Mouse (Mus musculus): Measurements from ENCODE around the gene Sumo3. TPM values are rescaled to one million over a fixed set of nuclear protein-coding genes. Genes with fewer than 3 reads are reported as not detected.
A peak's percentile ranks its signal among the peaks of the same experiment; 100 is the strongest.

The Sumo3 gene
- polyA plus RNA-seq, 1 experiment from 2014 or later = 329 TPM

DNA sequence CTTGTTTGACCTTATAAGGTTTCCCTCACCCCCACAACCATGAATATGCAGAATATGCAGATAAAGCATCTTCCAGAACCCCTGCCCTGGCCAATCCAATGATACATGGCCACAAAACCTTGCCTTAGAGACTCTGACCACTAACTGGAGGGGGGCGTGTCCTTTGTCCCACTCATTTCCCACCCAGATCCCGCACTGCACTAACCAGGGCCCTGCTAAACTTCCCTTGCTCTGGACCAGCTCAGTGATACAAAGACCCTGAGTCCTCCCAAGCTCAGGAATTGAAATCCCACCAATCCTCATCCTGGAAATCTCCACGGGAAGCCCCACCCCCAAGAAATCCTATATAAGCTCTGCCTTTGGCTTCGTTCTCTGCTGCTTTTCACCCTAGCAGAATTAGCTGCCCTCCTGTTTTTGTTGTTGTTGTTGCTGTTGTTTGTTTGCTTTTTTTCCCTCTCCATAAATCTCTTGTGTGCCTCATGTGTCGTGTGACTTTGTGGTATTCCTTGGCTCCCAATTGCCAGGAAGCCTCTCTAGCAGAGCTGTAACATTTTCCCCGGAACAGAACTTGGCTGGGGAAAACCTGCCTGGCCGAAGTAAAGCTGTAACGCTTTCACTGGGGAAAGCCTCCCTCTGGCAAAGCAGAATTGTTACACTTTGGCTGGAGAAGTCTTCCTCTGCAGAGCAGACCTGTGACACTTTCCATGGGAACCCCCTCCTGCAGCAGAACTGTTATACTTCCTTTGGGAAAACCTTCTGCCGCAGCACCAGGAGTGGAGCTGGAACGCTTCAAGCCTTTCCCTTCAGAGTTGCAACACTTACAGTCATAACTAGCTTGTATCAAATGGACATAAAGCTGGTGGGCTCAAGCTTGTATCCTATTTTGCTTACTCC, 25.6 kb upstream of the Sumo3 start:
- H3K4me3 ChIP-seq = no peak overlapping the region
- WGBS = 69% methylated on average over 10 of the region's 10 CpGs
- ATAC-seq = no peak

GRCm38 (mm10) chr10:77581023-77581407, 24.9 kb upstream of the Sumo3 start:
- Histone ChIP-seq H3K9me3 (replicated peaks) (no peaks in the 10 kb centered on the region), H3K27ac (peak overlapping the region; percentile 72), H3K4me3 (peak overlapping the region; percentile 90), H3K4me2 (peak overlapping the region; percentile 74), H3K27me3 (no peaks in the 10 kb centered on the region), H3K4me1 (peaks cover 27% of the 10 kb centered on the region), H3K9ac (peak overlapping the region; percentile 91), H3K36me3 (ENCODE audit: poor library complexity, severe bottlenecking) (no peaks in the 10 kb centered on the region)
- ATAC-seq = peak; percentile 19
- 14% methylated on average over 8 of the region's 8 CpGs for WGBS

More for the DNA sequence above, 25.6 kb upstream of the Sumo3 start:
- Histone ChIP-seq H3K27me3 (no peaks in the 10 kb centered on the region), H3K9ac (no peak overlapping the region), H3K36me3 (ENCODE audit: poor library complexity, severe bottlenecking) (no peaks in the 10 kb centered on the region), H3K27ac (no peak overlapping the region), H3K4me2 (0 out of 2 replicates have a peak overlapping the region, but pooled peaks have one; percentile 74), H3K4me1 (peaks cover 27% of the 10 kb centered on the region), H3K9me3 (replicated peaks) (no peaks in the 10 kb centered on the region)

DNA sequence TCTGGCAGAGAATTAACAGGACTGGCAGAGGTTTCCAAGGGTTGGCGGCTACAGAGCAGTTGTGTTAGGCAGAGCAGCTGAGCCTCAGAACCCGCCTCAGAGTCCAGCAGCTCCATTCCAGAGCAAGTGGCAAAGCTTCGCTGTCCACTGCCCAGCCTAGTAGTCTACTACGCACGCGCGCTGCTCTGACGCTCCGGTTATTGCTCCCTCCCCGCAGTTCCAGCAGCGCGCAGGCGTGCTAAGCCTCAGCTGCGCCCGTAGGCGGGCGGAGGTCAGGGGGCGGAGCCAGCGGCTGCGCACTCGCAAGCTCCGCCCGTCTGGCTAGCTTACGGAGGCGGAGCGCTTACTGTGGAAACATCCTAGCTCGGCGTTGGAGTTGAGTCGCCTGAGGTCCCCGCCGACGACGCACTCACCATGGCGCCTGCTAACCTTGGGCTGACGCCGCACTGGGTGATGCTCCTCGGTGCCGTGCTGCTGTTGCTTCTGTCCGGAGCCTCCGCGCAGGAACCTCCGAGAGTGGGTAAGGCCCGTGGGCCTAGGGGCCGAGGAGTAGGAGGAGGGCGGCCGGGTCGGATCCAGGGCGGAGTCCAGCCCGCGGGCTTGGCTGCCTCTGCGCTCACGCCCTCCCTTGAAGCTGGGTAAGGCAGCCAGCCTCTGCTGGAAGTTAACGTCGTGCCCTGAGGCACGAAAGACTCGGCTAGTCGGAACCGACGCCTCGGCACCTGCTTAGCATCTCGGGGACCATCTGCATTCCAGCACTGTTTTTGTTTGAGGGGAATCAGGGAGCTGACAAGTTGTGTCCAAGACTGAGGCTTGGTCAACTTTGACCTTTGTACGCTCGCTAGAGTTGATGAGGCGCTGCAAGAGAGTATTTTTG, 24.3 kb upstream of the Sumo3 start, which contains the start of gene Pttg1ip:
TSS of gene Pttg1ip (plus strand) at position 313 of the 877 bp plus-strand sequence.
- Histone ChIP-seq H3K36me3 (ENCODE audit: poor library complexity, severe bottlenecking) (no peaks in the 10 kb centered on the region), H3K4me3 (peak within 1 kb of the TSS; percentile 90), H3K27ac (peak within 1 kb of the TSS; percentile 83), H3K9ac (peak within 1 kb of the TSS; percentile 91), H3K27me3 (no peaks in the 10 kb centered on the region), H3K4me1 (peaks cover 27% of the 10 kb centered on the region), H3K4me2 (peak within 1 kb of the TSS; percentile 74), H3K9me3 (replicated peaks) (no peaks in the 10 kb centered on the region)
- WGBS = under 1% methylated on average over 64 of the region's 64 CpGs
- ATAC-seq = peak; percentile 98

DNA sequence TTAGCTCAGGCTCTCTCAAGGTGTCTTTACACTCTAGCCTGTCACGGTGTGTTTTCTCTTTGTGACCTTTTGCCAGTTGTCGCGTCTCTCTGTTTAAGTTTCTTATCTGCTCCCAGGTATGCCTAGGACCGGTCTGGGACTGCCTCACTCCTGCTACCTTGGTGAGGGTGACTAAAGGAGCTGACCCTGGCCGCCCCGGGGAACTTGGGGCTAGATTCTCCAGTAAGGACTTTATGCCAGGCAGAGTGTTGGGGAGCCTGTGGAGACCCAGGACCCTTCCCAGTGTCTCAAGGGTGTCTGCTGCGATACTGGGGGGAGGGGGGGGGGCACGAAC, 23.6 kb upstream of the Sumo3 start:
- 12% methylated on average over 8 of the region's 8 CpGs for WGBS
- H3K27ac ChIP-seq = no peak overlapping the region; the same call in 1 of the 2 replicates
- peak overlapping the region; percentile 91 for H3K9ac ChIP-seq
- H3K4me1 ChIP-seq = peaks cover 27% of the 10 kb centered on the region
- H3K4me2 ChIP-seq = peak overlapping the region; percentile 74
- H3K9me3 ChIP-seq (replicated peaks) = no peaks in the 10 kb centered on the region
- no peaks in the 10 kb centered on the region for H3K27me3 ChIP-seq
- no peak for ATAC-seq
- peak overlapping the region; percentile 90 for H3K4me3 ChIP-seq
- H3K36me3 ChIP-seq (ENCODE audit: poor library complexity, severe bottlenecking) = peaks cover under 1% of the 10 kb centered on the region; the same call in 1 of the 2 replicates

- WGBS = 81% methylated on average over 10 of the region's 10 CpGs
- Histone ChIP-seq H3K4me1 (peaks cover 27% of the 10 kb centered on the region), H3K4me2 (no peak overlapping the region)
Measured at GRCm38 (mm10) chr10:77583795-77584422, 22.0 kb upstream of the Sumo3 start.

DNA sequence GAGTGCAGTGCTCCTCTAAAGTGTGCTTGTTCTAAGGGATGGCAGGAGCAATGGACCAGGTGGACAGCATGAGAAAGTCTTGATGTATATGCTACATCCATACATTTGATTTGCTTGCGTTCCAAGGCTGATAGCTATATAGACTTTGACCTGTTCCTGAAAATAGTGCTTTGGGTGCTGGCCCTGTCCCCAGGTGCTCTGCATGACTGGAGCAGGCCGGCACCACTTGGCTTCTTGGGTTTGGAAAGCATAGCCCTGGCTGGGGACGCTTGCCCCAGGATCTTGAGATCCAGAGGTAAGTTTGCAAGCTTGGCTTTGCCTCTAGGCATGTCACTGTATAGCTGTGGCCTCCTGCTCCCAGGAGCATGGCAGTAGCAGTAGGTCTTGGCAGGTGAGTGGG, 19.3 kb upstream of the Sumo3 start:
- 92% methylated on average over 3 of the region's 3 CpGs for WGBS
- Histone ChIP-seq H3K27ac (no peak overlapping the region), H3K4me2 (no peak overlapping the region), H3K4me1 (peaks cover 22% of the 10 kb centered on the region), H3K9ac (no peak overlapping the region), H3K27me3 (no peaks in the 10 kb centered on the region), H3K4me3 (no peak overlapping the region), H3K36me3 (ENCODE audit: poor library complexity, severe bottlenecking) (peaks cover 39% of the 10 kb centered on the region), H3K9me3 (replicated peaks) (no peaks in the 10 kb centered on the region)
- ATAC-seq = no peak

More at GRCm38 (mm10) chr10:77583795-77584422, 22.0 kb upstream of the Sumo3 start:
- Histone ChIP-seq H3K27me3 (no peaks in the 10 kb centered on the region), H3K27ac (no peak overlapping the region), H3K9ac (no peak overlapping the region), H3K9me3 (replicated peaks) (no peaks in the 10 kb centered on the region), H3K36me3 (ENCODE audit: poor library complexity, severe bottlenecking) (peaks cover 16% of the 10 kb centered on the region; the same call in 1 of the 2 replicates), H3K4me3 (no peak overlapping the region)
- no peak for ATAC-seq

DNA sequence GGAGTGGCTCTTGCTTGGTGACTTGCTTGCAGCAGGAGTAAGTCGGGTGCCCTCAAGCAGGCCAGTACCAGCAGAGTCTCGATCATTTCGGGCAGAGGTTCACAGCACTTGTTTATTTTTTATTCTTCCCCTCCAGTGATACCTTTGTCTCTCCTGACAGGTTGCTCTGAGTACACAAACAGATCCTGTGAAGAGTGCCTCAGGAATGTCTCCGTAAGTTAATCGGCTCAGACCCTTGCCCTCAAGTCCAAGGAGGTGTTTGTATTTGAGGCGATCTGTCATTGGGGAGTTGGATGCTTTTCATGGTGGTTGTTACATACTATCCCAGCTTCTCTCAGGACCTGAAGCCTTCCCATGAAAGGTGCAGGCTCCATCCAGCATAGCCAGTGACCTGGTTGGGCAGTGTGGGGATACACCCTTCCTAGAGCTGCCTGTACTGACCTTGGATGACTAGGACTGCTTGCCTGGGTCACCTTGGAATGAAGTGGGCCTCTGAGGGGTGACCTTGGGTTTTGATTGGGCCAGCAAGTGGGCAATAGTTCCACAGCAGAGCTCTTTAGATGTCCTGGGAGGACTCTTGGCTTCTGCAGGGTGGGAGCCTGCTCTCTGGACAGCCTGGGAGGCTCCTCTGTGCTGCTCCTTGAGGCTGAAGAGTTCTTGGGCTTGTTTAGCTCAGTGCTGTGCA, 18.7 kb upstream of the Sumo3 start:
- no peaks in the 10 kb centered on the region for H3K9me3 ChIP-seq (replicated peaks)
- H3K4me1 ChIP-seq = peaks cover 19% of the 10 kb centered on the region
- H3K27me3 ChIP-seq = no peaks in the 10 kb centered on the region
- H3K4me2 ChIP-seq = no peak overlapping the region
- no peak overlapping the region for H3K4me3 ChIP-seq
- no peak overlapping the region for H3K9ac ChIP-seq
- peaks cover 43% of the 10 kb centered on the region for H3K36me3 ChIP-seq (ENCODE audit: poor library complexity, severe bottlenecking)
- H3K27ac ChIP-seq = no peak overlapping the region
- WGBS = 96% methylated on average over 6 of the region's 6 CpGs
- no peak for ATAC-seq

- 86% methylated on average over 2 of the region's 2 CpGs for WGBS
- Histone ChIP-seq H3K27ac (no peak overlapping the region), H3K27me3 (no peaks in the 10 kb centered on the region), H3K9ac (no peak overlapping the region), H3K4me1 (peaks cover 11% of the 10 kb centered on the region), H3K4me3 (no peak overlapping the region), H3K4me2 (no peak overlapping the region), H3K36me3 (ENCODE audit: poor library complexity, severe bottlenecking) (peaks cover 51% of the 10 kb centered on the region), H3K9me3 (replicated peaks) (no peaks in the 10 kb centered on the region)
- ATAC-seq = no peak
Measured at GRCm38 (mm10) chr10:77588036-77588435, 17.9 kb upstream of the Sumo3 start.

DNA sequence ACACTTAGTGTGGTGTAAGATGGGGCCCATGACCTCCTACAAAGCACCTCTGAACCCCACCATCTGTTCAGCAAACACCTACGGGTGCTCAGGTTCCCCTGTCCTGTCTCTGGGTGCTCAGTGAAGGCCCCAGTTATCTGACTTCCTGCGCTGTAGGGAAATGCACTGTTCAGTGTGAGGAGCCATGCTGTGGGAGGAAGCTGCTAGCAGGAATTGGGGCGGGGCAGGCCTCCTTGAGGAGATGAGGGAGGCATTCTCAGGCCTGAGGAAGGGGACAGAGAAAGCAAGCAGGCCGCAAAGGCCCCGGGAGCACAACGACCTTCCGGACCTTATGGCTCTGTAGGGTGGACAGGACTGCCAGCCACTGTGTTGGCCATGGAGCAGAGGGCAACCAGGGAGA, 16.8 kb upstream of the Sumo3 start:
- Histone ChIP-seq H3K27ac (peak overlapping the region; percentile 6; the same call in 1 of the 2 replicates), H3K4me1 (peaks cover under 1% of the 10 kb centered on the region; the same call in 1 of the 2 replicates), H3K4me2 (no peak overlapping the region), H3K36me3 (ENCODE audit: poor library complexity, severe bottlenecking) (peaks cover 62% of the 10 kb centered on the region), H3K9ac (no peak overlapping the region), H3K4me3 (no peak overlapping the region), H3K27me3 (no peaks in the 10 kb centered on the region), H3K9me3 (replicated peaks) (no peaks in the 10 kb centered on the region)
- no peak for ATAC-seq
- WGBS = 91% methylated on average over 7 of the region's 7 CpGs

DNA sequence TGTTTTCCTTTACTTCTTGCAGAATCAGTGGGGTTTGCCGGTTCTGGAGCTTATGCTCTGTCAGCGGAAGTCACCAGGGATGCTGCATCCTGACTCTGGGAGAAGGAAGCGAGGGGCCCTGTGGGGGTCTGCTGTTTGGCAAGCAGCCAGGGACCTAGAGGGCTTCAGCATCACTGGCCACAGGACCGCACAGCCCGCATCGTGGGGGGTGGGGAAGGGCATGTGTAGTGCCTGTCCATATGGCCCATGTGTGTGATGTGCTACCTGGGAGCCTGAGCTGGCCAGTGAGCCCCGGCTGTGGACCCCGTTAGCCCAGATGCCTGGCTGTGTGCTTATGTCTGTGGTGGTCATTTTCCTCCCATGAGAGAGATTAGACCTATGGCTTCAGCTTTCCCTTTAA, 16.1 kb upstream of the Sumo3 start:
- H3K27me3 ChIP-seq = no peaks in the 10 kb centered on the region
- no peak overlapping the region for H3K4me2 ChIP-seq
- 80% methylated on average over 8 of the region's 8 CpGs for WGBS
- no peaks in the 10 kb centered on the region for H3K9me3 ChIP-seq (replicated peaks)
- peaks cover 68% of the 10 kb centered on the region for H3K36me3 ChIP-seq (ENCODE audit: poor library complexity, severe bottlenecking)
- H3K4me1 ChIP-seq = no peaks in the 10 kb centered on the region
- H3K27ac ChIP-seq = no peak overlapping the region
- H3K9ac ChIP-seq = no peak overlapping the region
- no peak overlapping the region for H3K4me3 ChIP-seq
- ATAC-seq = no peak

DNA sequence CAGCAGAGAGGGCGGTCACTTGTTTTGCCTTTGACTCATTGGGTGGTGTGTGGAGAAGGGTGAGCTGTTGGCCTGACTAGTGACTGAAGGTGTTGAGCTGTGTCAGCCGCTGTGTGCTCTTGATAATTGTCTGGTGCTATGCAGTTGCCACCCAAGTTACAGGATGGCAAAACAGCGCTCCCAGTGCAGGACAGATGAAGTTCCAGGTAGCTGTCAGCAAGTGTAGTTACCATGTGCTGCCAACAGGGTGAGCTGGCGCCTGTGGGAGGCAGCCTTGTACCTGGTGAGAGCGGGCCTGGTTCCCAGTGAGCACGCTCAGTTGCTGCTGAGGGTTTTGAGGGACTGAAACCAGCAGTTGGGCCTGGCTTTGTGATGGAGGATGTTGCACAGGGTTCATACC, 15.1 kb upstream of the Sumo3 start:
- Histone ChIP-seq H3K27me3 (no peaks in the 10 kb centered on the region), H3K36me3 (ENCODE audit: poor library complexity, severe bottlenecking) (peaks cover 79% of the 10 kb centered on the region), H3K9me3 (replicated peaks) (no peaks in the 10 kb centered on the region), H3K27ac (no peak overlapping the region), H3K4me3 (no peak overlapping the region), H3K9ac (no peak overlapping the region), H3K4me2 (no peak overlapping the region), H3K4me1 (no peaks in the 10 kb centered on the region)
- peak; percentile 63; the same call in 1 of the 2 replicates for ATAC-seq
- 30% methylated on average over 6 of the region's 6 CpGs for WGBS
